Mouse (Mus musculus) liver, embryonic 14.5 days (tissue): ENCODE measurements around the gene Gm49353. TPM values are rescaled to one million over a fixed set of nuclear protein-coding genes. Genes with fewer than 3 reads are reported as not detected.

Experiments
- ATAC-seq: fragments of 200-750 bp; cut with Nextera tagmentation; 2 replicates; pipeline ENCODE4 v1.8.0; 2017; ENCODE audit warnings: moderate number of reproducible peaks, mild to moderate bottlenecking, moderate library complexity; ENCODE audit not compliant: insufficient read depth
- DNase-seq, 3 experiments: peaks; one replicate each; pipeline ENCODE4 v3.0.0-alpha.2; 2012 to 2013; ENCODE audit warnings: low read depth in 3 of 3, low spot score in 3 of 3
- H3K27ac ChIP-seq: fragments of 300-500 bp; sonication (generic); 2 replicates; pipeline ENCODE4 v1.5.1; 2014; ENCODE audit warnings: moderate library complexity, mild to moderate bottlenecking, control low read depth, inconsistent platforms
- H3K27me3 ChIP-seq: fragments of 300-500 bp; sonication (generic); 2 replicates; pipeline ENCODE4 v1.6.1; 2014; ENCODE audit warnings: mild to moderate bottlenecking, low read length, moderate library complexity; ENCODE audit not compliant: control insufficient read depth, insufficient read depth
- H3K36me3 ChIP-seq: fragments of 300-500 bp; sonication (generic); replicated peaks from 2 replicates; pipeline ENCODE4 v1.6.1; 2014; ENCODE audit warnings: low read depth; ENCODE audit not compliant: control insufficient read depth, insufficient read depth
- H3K4me1 ChIP-seq, 2 experiments: fragments of 200-500 bp in 1 of 2; fragments of 300-500 bp in 1 of 2; sonication (generic) in 1 of 2; replicated peaks; 2 replicates each; pipeline ENCODE4 v1.6.1; 2012 to 2014; ENCODE audit warnings: antibody characterized with exemption in 1 of 2, inconsistent platforms in 1 of 2, low read length in 1 of 2; ENCODE audit not compliant: control insufficient read depth in 2 of 2, insufficient read depth in 2 of 2
- H3K4me2 ChIP-seq: fragments of 300-500 bp; sonication (generic); 2 replicates; pipeline ENCODE4 v1.6.1; 2014; ENCODE audit warnings: low read depth, mild to moderate bottlenecking, control low read depth, moderate library complexity
- H3K4me3 ChIP-seq, 2 experiments: fragments of 200-500 bp in 1 of 2; fragments of 300-500 bp in 1 of 2; sonication (generic) in 1 of 2; 2 replicates each; pipeline ENCODE4 v1.5.1; 2012 to 2014; ENCODE audit warnings: low read depth in 2 of 2, low read length in 2 of 2, mild to moderate bottlenecking in 2 of 2, control low read depth in 1 of 2, inconsistent platforms in 1 of 2, moderate library complexity in 1 of 2; ENCODE audit not compliant: insufficient read depth in 1 of 2
- H3K9ac ChIP-seq: fragments of 300-500 bp; sonication (generic); replicated peaks from 2 replicates; pipeline ENCODE4 v1.6.1; 2014; ENCODE audit warnings: mild to moderate bottlenecking, control low read depth, moderate library complexity
- H3K9me3 ChIP-seq: fragments of 300-500 bp; sonication (generic); 2 replicates; pipeline ENCODE4 v1.6.1; 2016; ENCODE audit warnings: low read length, mixed read lengths; ENCODE audit not compliant: control insufficient read depth
- CTCF ChIP-seq: IDR thresholded peaks from 2 replicates; pipeline ENCODE4 v1.5.1; 2016; ENCODE audit warnings: antibody characterized with exemption, low read depth, control low read depth
- EP300 ChIP-seq: IDR thresholded peaks from 2 replicates; pipeline ENCODE4 v1.6.1; 2016; ENCODE audit warnings: antibody characterized with exemption, low read depth
- WGBS: fragments of 180-500 bp; shearing (Covaris S2); extraction: QIAGEN DNeasy Blood & Tissue Kit; methylation state at CpG from one replicate; pipeline ENCODE4 v1.1.7; 2014; ENCODE audit not compliant: insufficient replicate concordance; 5-methylcytosine and 5-hydroxymethylcytosine counted together
- polyA plus RNA-seq, 2 experiments: library from polyadenylated mRNA; depleted of rRNA in 1 of 2; stranded (reverse) in 1 of 2; unstranded in 1 of 2; fragments of >200 nt; fragmentation: Nextera tagmentation in 1 of 2; extraction: Ambion mirVana in 1 of 2; gene quantifications; 2 replicates each; pipeline versions ENCODE4 v1.2.1 to v1.2.3; 2012 to 2014

The Gm49353 gene
- polyA plus RNA-seq, 2 experiments = not detected

- Histone ChIP-seq H3K36me3 (no peaks in the 10 kb centered on the region), H3K4me2 (no peak overlapping the region), H3K4me3 (no peak overlapping the region), H3K27ac (no peak overlapping the region), H3K9ac (no peak overlapping the region), H3K27me3 (no peaks in the 10 kb centered on the region), H3K9me3 (no peaks in the 10 kb centered on the region), H3K4me1 (no peaks in the 10 kb centered on the region)
- 74% methylated on average over 2 of the region's 2 CpGs for WGBS
- ATAC-seq = no peak
- TF ChIP-seq EP300 (no peak), CTCF (no peak)
- DNase-seq = no peak
Observed at GRCm38 (mm10) chr10:29231208-29231607, 32.5 kb downstream of the Gm49353 start.

Other genes starting within 250 kb of the Gm49353 start
- not detected in 2 replicates for gene 2310057J18Rik, start 212.7 kb upstream of the Gm49353 start, polyA plus RNA-seq (2012; rRNA removed)
- gene 2310057J18Rik, start 212.7 kb upstream of the Gm49353 start, polyA plus RNA-seq (2014; fragmentation: Nextera tagmentation; extraction: Ambion mirVana) = not detected in 2 replicates
- gene Soga3, start 55.1 kb upstream of the Gm49353 start, polyA plus RNA-seq (2012; rRNA removed) = 0.02 and 0.08 TPM in 2 replicates
- not detected in 2 replicates for gene Soga3, start 55.1 kb upstream of the Gm49353 start, polyA plus RNA-seq (2014; fragmentation: Nextera tagmentation; extraction: Ambion mirVana)
- 0.01 and 0.03 TPM in 2 replicates for gene 9330159F19Rik, start 12.7 kb downstream of the Gm49353 start, polyA plus RNA-seq (2012; rRNA removed)
- not detected in 2 replicates for gene 9330159F19Rik, start 12.7 kb downstream of the Gm49353 start, polyA plus RNA-seq (2014; fragmentation: Nextera tagmentation; extraction: Ambion mirVana)
- 4.9 and 10.4 TPM in 2 replicates for gene Echdc1, start 114.2 kb downstream of the Gm49353 start, polyA plus RNA-seq (2012; rRNA removed)
- 18.3 and 21.0 TPM in 2 replicates for gene Echdc1, start 114.2 kb downstream of the Gm49353 start, polyA plus RNA-seq (2014; fragmentation: Nextera tagmentation; extraction: Ambion mirVana)
- gene Rnf146, start 163.5 kb downstream of the Gm49353 start, polyA plus RNA-seq (2012; rRNA removed) = 9.7 and 16.1 TPM in 2 replicates
- 11.0 and 11.4 TPM in 2 replicates for gene Rnf146, start 163.5 kb downstream of the Gm49353 start, polyA plus RNA-seq (2014; fragmentation: Nextera tagmentation; extraction: Ambion mirVana)